Mouse (Mus musculus) MEL (cell line): ENCODE results near the gene Tead1. TPM values are rescaled to one million over a fixed set of nuclear protein-coding genes. Genes with fewer than 3 reads are reported as not detected.

Experiments
- DNase-seq: peaks from one replicate; pipeline ENCODE4 v3.0.0; 2011; ENCODE audit warnings: low read depth, low spot score
- H3K27ac ChIP-seq: 2 replicates; pipeline ENCODE4 v1.5.1; 2012; ENCODE audit warnings: low read depth, mild to moderate bottlenecking, control low read depth, low read length, moderate library complexity; ENCODE audit not compliant: control insufficient read depth
- H3K27me3 ChIP-seq, 2 experiments: fragments of 150-350 bp in 1 of 2; sonication (generic) in 1 of 2; 2 replicates each; pipeline ENCODE4 v1.6.1; 2012; ENCODE audit warnings: low read length in 2 of 2, mild to moderate bottlenecking in 2 of 2, improper control_type of control experiment in 1 of 2, moderate library complexity in 1 of 2; ENCODE audit not compliant: insufficient read depth in 2 of 2, control insufficient read depth in 1 of 2
- H3K36me3 ChIP-seq, 2 experiments: 2 replicates each; pipeline ENCODE4 v1.6.1; 2012 to 2014; ENCODE audit warnings: low read length in 2 of 2, improper control_type of control experiment in 1 of 2, inconsistent platforms in 1 of 2, mild to moderate bottlenecking in 1 of 2; ENCODE audit not compliant: insufficient read depth in 2 of 2, control insufficient read depth in 1 of 2
- H3K4me1 ChIP-seq, 2 experiments: fragments of 150-350 bp in 1 of 2; sonication (generic) in 1 of 2; 2 replicates each; pipeline ENCODE4 v1.6.1; 2012; ENCODE audit warnings: low read length in 2 of 2, improper control_type of control experiment in 1 of 2, mild to moderate bottlenecking in 1 of 2; ENCODE audit not compliant: insufficient read depth in 2 of 2, control insufficient read depth in 1 of 2
- H3K4me3 ChIP-seq, 2 experiments: fragments of 150-350 bp in 1 of 2; sonication (generic) in 1 of 2; 2 replicates each; pipeline ENCODE4 v1.5.1; 2012; ENCODE audit warnings: low read depth in 2 of 2, low read length in 2 of 2, mild to moderate bottlenecking in 2 of 2, moderate library complexity in 2 of 2, control low read depth in 1 of 2, improper control_type of control experiment in 1 of 2; ENCODE audit not compliant: control insufficient read depth in 1 of 2, insufficient read depth in 1 of 2
- H3K79me2 ChIP-seq: 2 replicates; pipeline ENCODE4 v1.6.1; 2012; ENCODE audit warnings: mild to moderate bottlenecking, low read length, moderate library complexity; ENCODE audit not compliant: control insufficient read depth, poor library complexity, insufficient read depth
- H3K9ac ChIP-seq: 2 replicates; pipeline ENCODE4 v1.6.1; 2012; ENCODE audit warnings: low read depth, mild to moderate bottlenecking, control low read depth, low read length, moderate library complexity; ENCODE audit not compliant: control insufficient read depth, poor library complexity, severe bottlenecking
- H3K9me3 ChIP-seq: fragments of 150-350 bp; sonication (generic); replicated peaks from 2 replicates; pipeline ENCODE4 v1.6.1; 2012; ENCODE audit warnings: mild to moderate bottlenecking, low read length, improper control_type of control experiment, moderate library complexity; ENCODE audit not compliant: insufficient read depth
- BHLHE40 ChIP-seq: IDR thresholded peaks from 2 replicates; pipeline ENCODE4 v1.6.1; 2012; ENCODE audit warnings: low read depth, mild to moderate bottlenecking, inconsistent platforms, low read length, improper control_type of control experiment, borderline replicate concordance
- CHD1 ChIP-seq: IDR thresholded peaks from 2 replicates; pipeline ENCODE4 v1.6.1; 2012; ENCODE audit warnings: low read depth, mild to moderate bottlenecking, inconsistent platforms, low read length, improper control_type of control experiment
- CHD2 ChIP-seq: IDR thresholded peaks from 2 replicates; pipeline ENCODE4 v1.6.1; 2011; ENCODE audit warnings: low read length, improper control_type of control experiment
- E2F4 ChIP-seq: IDR thresholded peaks from 2 replicates; pipeline ENCODE4 v1.6.1; 2011; ENCODE audit warnings: low read depth, low read length, improper control_type of control experiment, borderline replicate concordance
- ETS1 ChIP-seq: IDR thresholded peaks from 2 replicates; pipeline ENCODE4 v1.6.1; 2012; ENCODE audit warnings: low read depth, mild to moderate bottlenecking, inconsistent platforms, low read length, improper control_type of control experiment, moderate library complexity
- GABPA ChIP-seq: IDR thresholded peaks from 2 replicates; pipeline ENCODE4 v1.6.1; 2012; ENCODE audit warnings: low read depth, mild to moderate bottlenecking, inconsistent platforms, low read length, improper control_type of control experiment, moderate library complexity
- GATA1 ChIP-seq: IDR thresholded peaks from 2 replicates; pipeline ENCODE4 v1.6.1; 2011; ENCODE audit warnings: low read depth, low read length, improper control_type of control experiment
- JUND ChIP-seq: IDR thresholded peaks from 2 replicates; pipeline ENCODE4 v1.6.1; 2011; ENCODE audit warnings: low read depth, mild to moderate bottlenecking, improper control_type of control experiment, low read length
- MXI1 ChIP-seq: IDR thresholded peaks from 2 replicates; pipeline ENCODE4 v1.6.1; 2011; ENCODE audit warnings: mild to moderate bottlenecking, low read depth, low read length, improper control_type of control experiment
- MYB ChIP-seq: IDR thresholded peaks from 2 replicates; pipeline ENCODE4 v1.6.1; 2011; ENCODE audit warnings: mild to moderate bottlenecking, low read depth, low read length, improper control_type of control experiment
- POLR2A ChIP-seq, 2 experiments: IDR thresholded peaks; 2 replicates each; pipeline ENCODE4 v1.6.1; 2011 to 2012; ENCODE audit warnings: low read length in 2 of 2, mild to moderate bottlenecking in 2 of 2, control low read depth in 1 of 2, improper control_type of control experiment in 1 of 2, low read depth in 1 of 2, moderate library complexity in 1 of 2; ENCODE audit not compliant: control insufficient read depth in 1 of 2, insufficient read depth in 1 of 2, poor library complexity in 1 of 2
- RAD21 ChIP-seq: IDR thresholded peaks from 2 replicates; pipeline ENCODE4 v1.6.1; 2011; ENCODE audit warnings: mild to moderate bottlenecking, low read depth, low read length, improper control_type of control experiment
- TAL1 ChIP-seq: IDR thresholded peaks from 2 replicates; pipeline ENCODE4 v1.6.1; 2012; ENCODE audit warnings: mild to moderate bottlenecking, inconsistent platforms, low read length, moderate library complexity, mixed read lengths
- TCF12 ChIP-seq: IDR thresholded peaks from 2 replicates; pipeline ENCODE4 v1.6.1; 2014; ENCODE audit warnings: low read depth, mild to moderate bottlenecking, inconsistent platforms, low read length, improper control_type of control experiment, moderate library complexity
- USF1 ChIP-seq: IDR thresholded peaks from 2 replicates; pipeline ENCODE4 v1.6.1; 2014; ENCODE audit warnings: low read depth, mild to moderate bottlenecking, inconsistent platforms, low read length, improper control_type of control experiment, moderate library complexity
- USF2 ChIP-seq, 2 experiments: IDR thresholded peaks; 2 replicates each; pipeline ENCODE4 v1.6.1; 2011 to 2012; ENCODE audit warnings: improper control_type of control experiment in 2 of 2, low read length in 2 of 2, borderline replicate concordance in 1 of 2, inconsistent platforms in 1 of 2, low read depth in 1 of 2, mild to moderate bottlenecking in 1 of 2; ENCODE audit not compliant: insufficient read depth in 1 of 2
- polyA plus RNA-seq, 2 experiments: library from polyadenylated mRNA; stranded (reverse) in 1 of 2; unstranded in 1 of 2; fragments of >175 nt in 1 of 2; fragments of >200 nt in 1 of 2; gene quantifications; 2 replicates each; pipeline versions ENCODE4 v1.2.1 to v1.2.4; 2012; ENCODE audit warnings: low replicate concordance in 2 of 2, low read depth in 1 of 2; ENCODE audit not compliant: insufficient read length in 2 of 2, insufficient read depth in 1 of 2, missing spikeins in 1 of 2
- total RNA-seq: library from RNA; depleted of rRNA; stranded (reverse); fragments of 300-350 nt; gene quantifications from 2 replicates; pipeline ENCODE4 v1.2.3, GENCODE M21; 2012

Tead1 gene
- total and polyA plus RNA-seq, 3 experiments = not detected

DNA sequence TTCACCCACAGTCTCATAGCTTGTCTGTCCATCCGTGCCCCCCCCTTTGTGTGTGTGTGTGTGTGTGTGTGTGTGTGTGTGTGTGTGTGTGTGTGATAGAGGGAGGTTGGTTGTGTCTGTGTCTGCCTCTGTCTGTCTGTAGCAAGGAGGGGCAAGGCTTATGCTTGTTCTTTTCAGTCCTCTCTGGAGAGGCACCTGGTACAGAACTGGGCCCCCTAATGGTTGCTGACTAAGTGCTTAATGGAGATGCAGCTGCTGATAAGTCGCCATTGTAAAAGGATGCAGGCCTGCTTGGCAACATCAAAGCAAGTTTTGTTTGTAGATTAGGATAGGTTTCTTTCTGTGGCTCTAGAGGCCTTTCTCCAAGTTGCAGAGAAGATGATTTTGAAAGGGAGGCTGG lies 115.4 kb downstream of the Tead1 start:
- Histone ChIP-seq H3K27me3 (no peaks in the 10 kb centered on the region), H3K79me2 (no peaks in the 10 kb centered on the region), H3K4me3 (no peak overlapping the region), H3K36me3 (no peaks in the 10 kb centered on the region), H3K9me3 (no peaks in the 10 kb centered on the region), H3K27ac (no peak overlapping the region), H3K9ac (no peak overlapping the region), H3K4me1 (no peaks in the 10 kb centered on the region)
- DNase-seq = no peak
- TF ChIP-seq GATA1 = no peak

DNA sequence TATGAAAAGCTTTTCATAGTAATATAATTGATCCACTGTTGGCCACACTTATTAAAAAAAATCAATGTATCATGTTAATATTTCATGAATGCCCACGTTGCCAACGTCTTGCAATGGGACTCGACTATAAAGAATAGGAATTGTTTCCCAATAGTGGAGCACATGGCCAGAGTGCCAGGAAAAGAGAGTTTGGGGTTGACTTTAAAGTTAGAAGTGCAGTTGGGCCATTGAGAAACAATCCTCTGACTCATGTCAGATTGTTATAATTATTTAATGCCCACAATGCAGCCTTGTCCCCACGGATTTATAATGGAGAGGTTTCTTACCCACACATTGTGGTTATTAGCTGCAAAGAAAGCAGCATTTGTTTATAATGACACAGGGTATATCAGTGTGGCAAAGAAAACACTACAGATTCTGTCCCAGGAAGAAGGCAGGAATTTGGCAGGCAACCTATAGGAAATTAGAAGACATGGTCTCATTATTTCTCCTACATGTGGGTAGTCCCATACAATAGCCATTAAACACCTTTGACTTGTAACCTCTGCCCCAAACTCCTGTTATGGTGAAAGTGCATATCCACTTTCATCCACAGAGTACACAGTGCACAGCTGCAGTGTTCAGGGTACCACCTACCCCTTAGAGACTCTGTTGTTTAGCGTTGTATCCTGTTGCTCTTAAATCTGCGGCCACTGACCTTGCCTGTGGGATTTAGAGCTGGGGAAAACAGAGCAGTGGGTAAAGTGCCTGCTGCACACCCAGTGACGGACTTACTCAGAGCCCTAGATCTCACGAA lies 118.6 kb downstream of the Tead1 start:
- H3K79me2 ChIP-seq = no peaks in the 10 kb centered on the region
- H3K9me3 ChIP-seq = no peaks in the 10 kb centered on the region
- H3K4me3 ChIP-seq = no peak overlapping the region
- TF ChIP-seq JUND = no peak
- TF ChIP-seq RAD21 = no peak
- no peak for TF ChIP-seq ETS1
- no peaks in the 10 kb centered on the region for H3K27me3 ChIP-seq
- no peak overlapping the region for H3K27ac ChIP-seq
- DNase-seq = no peak
- no peaks in the 10 kb centered on the region for H3K36me3 ChIP-seq
- no peak overlapping the region for H3K9ac ChIP-seq
- no peaks in the 10 kb centered on the region for H3K4me1 ChIP-seq

DNA sequence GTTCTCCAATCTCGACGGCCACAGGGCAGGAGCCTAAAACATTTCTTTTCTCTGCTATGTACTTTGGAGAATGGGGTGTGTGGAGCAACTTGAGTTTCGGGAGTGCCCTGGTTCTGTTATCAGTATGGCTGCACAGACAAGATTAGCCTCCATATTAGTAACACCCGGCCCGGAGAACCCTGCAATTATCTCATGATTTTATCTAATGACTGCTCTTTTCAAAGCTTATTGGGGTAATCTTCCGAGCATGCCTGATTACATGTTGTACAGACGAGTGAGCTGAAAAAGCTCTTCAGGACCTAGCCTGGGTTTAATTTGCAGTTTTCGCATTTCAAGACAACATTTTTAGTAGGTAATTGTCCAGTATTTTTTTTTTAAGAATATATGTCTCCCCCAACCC lies 122.6 kb downstream of the Tead1 start:
- Histone ChIP-seq H3K36me3 (no peaks in the 10 kb centered on the region), H3K27ac (no peak overlapping the region), H3K4me3 (no peak overlapping the region), H3K9ac (no peak overlapping the region), H3K4me1 (no peaks in the 10 kb centered on the region), H3K79me2 (no peaks in the 10 kb centered on the region), H3K27me3 (no peaks in the 10 kb centered on the region), H3K9me3 (no peaks in the 10 kb centered on the region)
- no peak for DNase-seq
- TF ChIP-seq E2F4 (no peak), POLR2A (IDR thresholded peaks at IDR 0.05; ENCODE audit: control insufficient read depth in 1 of 2, insufficient read depth in 1 of 2, low read depth in 1 of 2, low read length in 2 of 2, poor library complexity in 1 of 2) (no peak), USF1 (no peak), TAL1 (no peak), ETS1 (no peak), MXI1 (no peak), CHD2 (no peak), GABPA (no peak), CHD1 (no peak), TCF12 (no peak), RAD21 (no peak), MYB (no peak), BHLHE40 (no peak), USF2 (IDR thresholded peaks at IDR 0.05; ENCODE audit: borderline replicate concordance in 1 of 2, insufficient read depth in 1 of 2, low read depth in 1 of 2, low read length in 2 of 2) (no peak)
